Mouse (Mus musculus) MEL (cell line): ENCODE data around the gene Actn2.

ENCODE experiments used
- CHD2 ChIP-seq: IDR thresholded peaks from 2 replicates; pipeline ENCODE4 v1.6.1; 2011; ENCODE audit warnings: low read length, improper control_type of control experiment
- CTCF ChIP-seq, 3 experiments: IDR thresholded peaks in 2 of 3; conservative IDR thresholded peaks in 1 of 3; 2 replicates each; pipeline ENCODE4 v1.5.1; 2011 to 2012; ENCODE audit warnings: low read length in 3 of 3, low read depth in 2 of 3, mild to moderate bottlenecking in 2 of 3, improper control_type of control experiment in 1 of 3, inconsistent platforms in 1 of 3, mixed read lengths in 1 of 3, moderate library complexity in 1 of 3; ENCODE audit not compliant: control insufficient read depth in 1 of 3, insufficient read depth in 1 of 3, poor library complexity in 1 of 3, severe bottlenecking in 1 of 3
- GATA1 ChIP-seq: IDR thresholded peaks from 2 replicates; pipeline ENCODE4 v1.6.1; 2011; ENCODE audit warnings: low read depth, low read length, improper control_type of control experiment
- MEF2A ChIP-seq: IDR thresholded peaks from 2 replicates; pipeline ENCODE4 v1.6.1; 2014; ENCODE audit warnings: low read depth, mild to moderate bottlenecking, inconsistent platforms, low read length, improper control_type of control experiment; ENCODE audit not compliant: poor library complexity, insufficient replicate concordance, severe bottlenecking; ENCODE audit errors: extremely low read depth
- MYC ChIP-seq: IDR thresholded peaks from 2 replicates; pipeline ENCODE4 v1.6.1; 2011; ENCODE audit warnings: low read depth, mild to moderate bottlenecking, low read length, improper control_type of control experiment, moderate library complexity
- POLR2A ChIP-seq, 2 experiments: IDR thresholded peaks; 2 replicates each; pipeline ENCODE4 v1.6.1; 2011 to 2012; ENCODE audit warnings: low read length in 2 of 2, mild to moderate bottlenecking in 2 of 2, control low read depth in 1 of 2, improper control_type of control experiment in 1 of 2, low read depth in 1 of 2, moderate library complexity in 1 of 2; ENCODE audit not compliant: control insufficient read depth in 1 of 2, insufficient read depth in 1 of 2, poor library complexity in 1 of 2
- ZC3H11A ChIP-seq: IDR thresholded peaks from 2 replicates; pipeline ENCODE4 v1.6.1; 2012; ENCODE audit warnings: low read depth, mild to moderate bottlenecking, inconsistent platforms, low read length, improper control_type of control experiment
- ZMIZ1 ChIP-seq: IDR thresholded peaks from 2 replicates; pipeline ENCODE4 v1.6.1; 2012; ENCODE audit warnings: low read depth, mild to moderate bottlenecking, inconsistent platforms, low read length, improper control_type of control experiment, moderate library complexity
- ZNF384 ChIP-seq: IDR thresholded peaks from 2 replicates; pipeline ENCODE4 v1.6.1; 2012; ENCODE audit warnings: low read depth, mild to moderate bottlenecking, inconsistent platforms, low read length, improper control_type of control experiment

- TF ChIP-seq ZNF384 (no peak), ZMIZ1 (no peak), CHD2 (no peak), MYC (no peak), ZC3H11A (no peak), POLR2A (IDR thresholded peaks at IDR 0.05; ENCODE audit: control insufficient read depth in 1 of 2, insufficient read depth in 1 of 2, low read depth in 1 of 2, low read length in 2 of 2, poor library complexity in 1 of 2) (no peak), CTCF (IDR thresholded peaks at IDR 0.05 in 2 of 3, conservative IDR thresholded peaks at IDR 0.05 in 1 of 3; ENCODE audit: control insufficient read depth in 1 of 3, insufficient read depth in 1 of 3, low read depth in 2 of 3, low read length in 3 of 3, poor library complexity in 1 of 3, severe bottlenecking in 1 of 3) (no peak), GATA1 (no peak), MEF2A (no peak)
Measured at GRCm38 (mm10) chr13:12318017-12318416, 22.5 kb downstream of the Actn2 start.
